Mouse (Mus musculus) myocyte (in vitro differentiated cells): ENCODE data around the gene Cdhr3. TPM values are rescaled to one million over a fixed set of nuclear protein-coding genes. Genes with fewer than 3 reads are reported as not detected.

Experiments used
- H3K27me3 ChIP-seq: one replicate; pipeline ENCODE4 v1.6.1; 2011; ENCODE audit not compliant: control insufficient read depth, insufficient read depth, insufficient read length
- H3K36me3 ChIP-seq: one replicate; pipeline ENCODE4 v1.6.1; 2011; ENCODE audit not compliant: control insufficient read depth, insufficient read depth
- H3K4me2 ChIP-seq: one replicate; pipeline ENCODE4 v1.6.1; 2011; ENCODE audit warnings: low read depth, control low read depth
- H3K4me3 ChIP-seq: one replicate; pipeline ENCODE4 v1.5.1; 2011; ENCODE audit warnings: mild to moderate bottlenecking, control low read depth, moderate library complexity
- H3K79me2 ChIP-seq: one replicate; pipeline ENCODE4 v1.6.1; 2011; ENCODE audit not compliant: control insufficient read depth, insufficient read depth
- H3ac ChIP-seq: one replicate; pipeline ENCODE4 v1.6.1; 2011; ENCODE audit not compliant: control insufficient read depth, insufficient read length
- CEBPB ChIP-seq: IDR thresholded peaks from 2 replicates; pipeline ENCODE4 v1.6.1; 2011; ENCODE audit warnings: mild to moderate bottlenecking, moderate library complexity; ENCODE audit not compliant: poor library complexity, insufficient read depth, severe bottlenecking
- E2F4 ChIP-seq: IDR thresholded peaks from one replicate; pipeline ENCODE4 v1.6.1; 2011; ENCODE audit warnings: mild to moderate bottlenecking, control low read depth, moderate library complexity; ENCODE audit not compliant: insufficient read depth
- MAX ChIP-seq: IDR thresholded peaks from one replicate; pipeline ENCODE4 v1.6.1; 2011; ENCODE audit warnings: low read depth, mild to moderate bottlenecking, control low read depth
- MYOD1 ChIP-seq, 3 experiments: IDR thresholded peaks; one replicate each; pipeline ENCODE4 v1.6.1; 2011; ENCODE audit warnings: control low read depth in 2 of 3, low read depth in 2 of 3, mild to moderate bottlenecking in 2 of 3, moderate library complexity in 1 of 3; ENCODE audit not compliant: insufficient read length in 2 of 3, control insufficient read depth in 1 of 3
- MYOG ChIP-seq, 3 experiments: IDR thresholded peaks; one replicate each; pipeline ENCODE4 v1.6.1; 2011; ENCODE audit warnings: control low read depth in 2 of 3, low read depth in 2 of 3, mild to moderate bottlenecking in 2 of 3; ENCODE audit not compliant: insufficient read length in 2 of 3, control insufficient read depth in 1 of 3, insufficient read depth in 1 of 3
- POLR2A ChIP-seq: IDR thresholded peaks from one replicate; pipeline ENCODE4 v1.6.1; 2011; ENCODE audit warnings: low read depth, mild to moderate bottlenecking, control low read depth, moderate library complexity; ENCODE audit not compliant: insufficient read length
- POLR2AphosphoS2 ChIP-seq: IDR thresholded peaks from one replicate; pipeline ENCODE4 v1.6.1; 2011; ENCODE audit warnings: low read depth, control low read depth; ENCODE audit not compliant: insufficient read length
- REST ChIP-seq: IDR thresholded peaks from one replicate; pipeline ENCODE4 v1.6.1; 2011; ENCODE audit warnings: mild to moderate bottlenecking, control low read depth, moderate library complexity; ENCODE audit not compliant: insufficient read depth, insufficient read length
- SRF ChIP-seq: IDR thresholded peaks from one replicate; pipeline ENCODE4 v1.6.1; 2011; ENCODE audit warnings: low read depth; ENCODE audit not compliant: control insufficient read depth, insufficient read length
- TCF12 ChIP-seq: IDR thresholded peaks from one replicate; pipeline ENCODE4 v1.6.1; 2011; ENCODE audit warnings: mild to moderate bottlenecking, control low read depth; ENCODE audit not compliant: poor library complexity, insufficient read depth, severe bottlenecking
- TCF3 ChIP-seq: IDR thresholded peaks from one replicate; pipeline ENCODE4 v1.6.1; 2011; ENCODE audit warnings: low read depth, control low read depth; ENCODE audit not compliant: insufficient read length
- USF1 ChIP-seq: IDR thresholded peaks from one replicate; pipeline ENCODE4 v1.6.1; 2011; ENCODE audit warnings: low read depth, mild to moderate bottlenecking, control low read depth, moderate library complexity
- polyA plus RNA-seq: library from polyadenylated mRNA; unstranded; fragments of >200 nt; fragmentation: generic; extraction: Trizol; gene quantifications from one replicate; pipeline ENCODE4 v1.2.1, GENCODE M21; 2012; ENCODE audit warnings: missing spikeins

Cdhr3 gene
- polyA plus RNA-seq, 1 experiment, result 0.04 TPM

DNA sequence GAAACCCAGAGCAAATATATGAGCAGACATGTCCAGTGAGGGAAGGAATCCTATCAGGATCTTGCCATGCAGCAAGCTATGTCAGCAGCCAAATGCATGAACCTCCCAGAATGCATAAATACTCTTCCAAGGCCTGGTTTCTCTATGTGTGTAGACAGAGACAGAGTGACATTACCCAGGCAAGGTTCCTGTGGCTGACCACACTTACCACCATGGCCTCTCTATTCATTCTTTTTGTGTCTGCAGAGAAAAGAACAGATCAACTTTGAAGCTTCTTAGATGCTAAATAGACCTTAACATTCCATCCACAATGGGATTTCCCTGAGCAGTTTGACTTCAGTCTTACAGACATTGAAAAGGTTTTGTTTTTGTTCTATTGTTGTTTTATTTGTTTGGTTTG is 54.0 kb downstream of the Cdhr3 start:
- Histone ChIP-seq H3K27me3 (no peaks in the 10 kb centered on the region), H3K4me3 (no peak overlapping the region)
- TF ChIP-seq USF1 (no peak), POLR2AphosphoS2 (no peak), REST (no peak), CEBPB (no peak)

DNA sequence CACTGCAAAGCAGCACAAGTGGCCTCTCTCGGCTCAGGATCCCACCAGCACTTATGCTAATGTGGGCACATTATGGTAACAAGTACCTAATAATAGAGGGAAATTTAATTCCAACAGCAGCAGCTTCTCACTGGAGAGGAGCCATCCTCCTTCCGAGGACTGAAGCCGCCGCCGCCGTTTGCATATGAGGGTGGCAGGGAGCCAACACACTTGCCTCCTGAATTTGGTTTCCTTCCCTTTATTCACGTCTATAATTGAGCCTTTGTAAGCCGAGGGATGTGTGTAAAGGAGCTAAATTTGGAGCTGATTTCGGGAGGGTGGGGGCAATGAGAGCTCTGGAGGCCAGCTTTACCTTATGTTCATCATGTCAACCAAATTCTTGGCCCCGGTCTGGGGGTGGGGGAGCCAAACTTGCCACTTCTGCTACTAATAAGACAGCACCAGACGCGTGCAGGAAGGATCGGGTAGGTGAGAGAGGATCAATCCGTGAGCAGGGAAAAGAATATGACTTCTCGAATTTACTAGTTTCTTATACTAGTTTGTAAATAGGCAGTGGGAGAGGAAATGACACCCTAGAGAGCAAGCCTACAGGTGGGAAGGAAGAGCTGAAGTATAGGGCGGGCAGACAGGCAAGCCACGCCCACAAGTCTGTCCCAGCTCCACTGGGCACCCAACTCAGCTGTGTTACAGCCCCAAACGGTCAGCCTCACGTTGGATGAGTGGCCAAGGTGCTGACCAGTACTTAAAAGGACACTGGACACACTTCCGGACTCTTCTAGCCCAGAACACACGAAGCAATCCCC is 56.8 kb downstream of the Cdhr3 start:
- H3K4me3 ChIP-seq, result no peak overlapping the region
- no peak overlapping the region for H3ac ChIP-seq
- H3K27me3 ChIP-seq, result no peaks in the 10 kb centered on the region
- H3K79me2 ChIP-seq, result no peaks in the 10 kb centered on the region
- no peaks in the 10 kb centered on the region for H3K36me3 ChIP-seq
- TF ChIP-seq SRF (no peak), E2F4 (no peak), MYOG (IDR thresholded peaks at IDR 0.05; ENCODE audit: control insufficient read depth in 1 of 3, insufficient read depth in 1 of 3, insufficient read length in 2 of 3, low read depth in 2 of 3) (no peak), MYOD1 (IDR thresholded peaks at IDR 0.05; ENCODE audit: control insufficient read depth in 1 of 3, insufficient read length in 2 of 3, low read depth in 2 of 3) (no peak), USF1 (no peak), REST (no peak), CEBPB (no peak)
- H3K4me2 ChIP-seq, result peak overlapping the region; percentile 55

More for the DNA sequence above, 54.0 kb downstream of the Cdhr3 start:
- Histone ChIP-seq H3K79me2 (no peaks in the 10 kb centered on the region), H3ac (no peak overlapping the region), H3K4me2 (no peak overlapping the region), H3K36me3 (no peaks in the 10 kb centered on the region)

DNA sequence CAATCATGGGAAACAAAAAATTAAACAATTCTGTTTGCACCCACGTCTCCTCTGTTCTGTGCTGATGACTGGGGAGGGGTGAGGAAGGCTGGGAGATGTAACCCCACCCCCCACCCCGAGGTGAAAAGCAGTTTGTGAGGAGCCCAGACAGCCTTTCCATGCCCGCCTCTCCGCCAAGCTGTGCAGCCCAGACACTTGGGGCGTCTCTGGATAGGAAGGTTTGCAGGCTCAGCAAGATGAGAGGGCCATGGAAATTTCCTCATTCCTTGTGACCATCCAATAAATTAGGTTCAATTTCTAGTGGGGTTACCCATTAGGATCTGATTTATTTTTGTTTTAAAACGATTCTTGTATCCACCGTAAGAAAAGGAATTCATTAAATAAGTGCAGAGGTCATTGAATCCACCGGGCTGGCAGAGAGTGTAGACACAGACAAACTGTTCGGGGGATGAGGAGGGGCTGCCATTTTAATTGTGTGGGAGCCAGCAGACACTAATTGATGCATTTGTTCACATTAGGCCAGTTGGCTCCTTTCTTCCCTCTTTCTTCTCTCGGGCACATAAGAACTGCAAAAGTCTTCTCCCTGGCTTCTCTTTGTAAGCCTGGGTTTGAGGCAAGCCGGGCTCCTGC is 57.5 kb downstream of the Cdhr3 start:
- H3K27me3 ChIP-seq, result no peaks in the 10 kb centered on the region
- no peak for TF ChIP-seq REST
- no peak for TF ChIP-seq POLR2A
- no peak for TF ChIP-seq TCF3
- no peak for TF ChIP-seq POLR2AphosphoS2
- no peak for TF ChIP-seq SRF
- no peak for TF ChIP-seq CEBPB
- TF ChIP-seq E2F4, result no peak
- TF ChIP-seq MAX, result no peak
- no peak for TF ChIP-seq MYOG (IDR thresholded peaks at IDR 0.05; ENCODE audit: control insufficient read depth in 1 of 3, insufficient read depth in 1 of 3, insufficient read length in 2 of 3, low read depth in 2 of 3)
- TF ChIP-seq USF1, result no peak
- TF ChIP-seq TCF12, result no peak
- TF ChIP-seq MYOD1 (IDR thresholded peaks at IDR 0.05; ENCODE audit: control insufficient read depth in 1 of 3, insufficient read length in 2 of 3, low read depth in 2 of 3), result no peak
- H3K4me2 ChIP-seq, result peak overlapping the region; percentile 55
- no peaks in the 10 kb centered on the region for H3K36me3 ChIP-seq
- H3K79me2 ChIP-seq, result no peaks in the 10 kb centered on the region
- no peak overlapping the region for H3ac ChIP-seq
- H3K4me3 ChIP-seq, result no peak overlapping the region

DNA sequence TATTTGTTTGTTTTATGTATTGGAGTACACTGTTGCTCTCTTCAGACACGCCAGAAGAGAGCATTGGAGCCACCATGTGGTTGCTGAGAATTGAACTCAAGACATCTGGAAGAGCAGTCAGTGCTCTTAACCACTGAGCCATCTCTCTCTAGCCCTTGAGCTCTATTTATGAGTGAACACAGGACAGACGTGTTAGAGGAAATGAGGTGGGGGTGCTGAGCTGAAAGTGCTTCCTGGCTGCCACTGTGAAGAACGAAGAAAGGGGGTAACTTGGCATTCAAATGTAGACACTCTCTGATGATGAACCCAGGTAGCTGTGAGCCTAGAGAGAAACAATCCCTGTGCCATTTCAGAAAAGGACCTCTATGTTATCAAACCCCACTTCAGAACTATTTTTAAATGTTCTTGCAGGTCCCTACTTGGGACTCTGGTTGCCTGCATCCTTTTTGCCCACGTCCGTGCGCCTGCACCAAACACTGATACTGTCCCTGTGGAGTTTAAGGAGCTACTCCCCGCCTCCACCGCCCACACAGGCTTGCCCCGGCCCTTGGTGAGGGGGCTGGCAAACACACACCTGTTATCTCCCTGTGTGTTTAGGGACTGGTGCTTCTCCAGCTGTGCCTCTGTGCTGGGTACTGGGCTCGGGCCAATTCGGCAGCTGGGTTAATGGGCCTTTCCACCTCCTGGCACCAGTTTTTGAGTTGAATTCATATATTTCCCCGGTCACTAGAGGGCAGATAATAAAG is 58.2 kb downstream of the Cdhr3 start:
- H3K4me2 ChIP-seq, result peak overlapping the region; percentile 55
- TF ChIP-seq MYOG (IDR thresholded peaks at IDR 0.05; ENCODE audit: control insufficient read depth in 1 of 3, insufficient read depth in 1 of 3, insufficient read length in 2 of 3, low read depth in 2 of 3), result peak; percentile 15 to 91 (median 81)
- peak in 2 of 3 experiments; percentile 94 to 95 for TF ChIP-seq MYOD1 (IDR thresholded peaks at IDR 0.05; ENCODE audit: control insufficient read depth in 1 of 3, insufficient read length in 2 of 3, low read depth in 2 of 3)
- TF ChIP-seq USF1, result no peak
- TF ChIP-seq CEBPB, result no peak
- peak; percentile 53 for TF ChIP-seq TCF12
- TF ChIP-seq TCF3, result peak; percentile 73
- no peak overlapping the region for H3ac ChIP-seq
- H3K79me2 ChIP-seq, result no peaks in the 10 kb centered on the region
- no peaks in the 10 kb centered on the region for H3K27me3 ChIP-seq
- no peak overlapping the region for H3K4me3 ChIP-seq
- H3K36me3 ChIP-seq, result no peaks in the 10 kb centered on the region

DNA sequence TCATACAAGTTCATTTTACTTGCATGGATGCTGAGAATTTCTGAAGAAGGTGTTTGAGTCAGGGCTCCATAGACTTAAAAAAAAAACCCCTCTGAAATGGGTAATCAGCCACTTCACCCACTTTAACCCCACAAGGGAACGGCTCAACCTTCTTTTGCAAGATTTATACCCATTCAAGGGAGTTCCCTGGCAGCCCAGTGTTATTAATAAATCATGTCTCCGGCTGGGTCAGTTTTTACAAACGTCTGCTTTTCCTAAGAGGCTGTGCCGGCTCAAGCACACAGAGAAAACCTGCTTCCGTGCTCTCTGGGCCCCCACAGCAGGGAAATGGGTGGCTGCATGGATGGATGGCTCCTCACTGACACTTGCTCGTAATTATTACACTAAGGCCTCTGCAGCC is 59.5 kb downstream of the Cdhr3 start:
- Histone ChIP-seq H3K4me3 (no peak overlapping the region), H3K79me2 (no peaks in the 10 kb centered on the region), H3K27me3 (no peaks in the 10 kb centered on the region), H3ac (no peak overlapping the region), H3K36me3 (no peaks in the 10 kb centered on the region), H3K4me2 (no peak overlapping the region)
- no peak for TF ChIP-seq MAX
- TF ChIP-seq POLR2A, result no peak
- TF ChIP-seq CEBPB, result no peak
- no peak for TF ChIP-seq SRF
- no peak for TF ChIP-seq MYOG (IDR thresholded peaks at IDR 0.05; ENCODE audit: control insufficient read depth in 1 of 3, insufficient read depth in 1 of 3, insufficient read length in 2 of 3, low read depth in 2 of 3)
- TF ChIP-seq E2F4, result no peak
- no peak for TF ChIP-seq POLR2AphosphoS2
- no peak for TF ChIP-seq REST
- TF ChIP-seq USF1, result no peak
- no peak for TF ChIP-seq TCF3
- no peak for TF ChIP-seq MYOD1 (IDR thresholded peaks at IDR 0.05; ENCODE audit: control insufficient read depth in 1 of 3, insufficient read length in 2 of 3, low read depth in 2 of 3)
- TF ChIP-seq TCF12, result no peak
